Mouse (Mus musculus): ENCODE results near the gene Abcc8. TPM values are rescaled to one million over a fixed set of nuclear protein-coding genes. Genes with fewer than 3 reads are reported as not detected.
"Not testable (repeated sequence)": the region's sequence is repeated elsewhere in the genome, so short reads cannot be mapped to it uniquely, and the experiment has no call there.

The Abcc8 gene
- polyA plus RNA-seq, 1 experiment = 1.3 TPM

DNA sequence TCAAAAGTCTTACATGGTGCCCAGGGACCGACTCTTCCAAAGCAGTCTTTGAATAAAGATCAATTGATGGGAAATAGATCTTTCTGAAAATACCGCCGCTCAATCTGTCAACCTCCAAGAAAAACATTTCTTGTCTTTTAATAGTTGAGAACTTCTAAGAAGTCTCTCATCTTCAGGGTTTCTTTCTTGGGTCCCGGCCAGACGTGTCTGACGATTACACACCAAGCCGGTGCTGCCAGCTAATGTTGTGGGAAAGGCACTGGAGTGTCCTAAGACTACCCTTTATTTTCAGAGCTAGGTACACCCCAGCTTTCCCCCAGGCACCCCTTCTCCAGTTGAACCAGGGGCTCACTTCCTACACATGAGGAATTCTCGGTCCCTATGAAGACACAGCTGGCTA is 28.3 kb upstream of the Abcc8 start:
- H3K4me1 ChIP-seq (ENCODE audit: control insufficient read depth, insufficient read depth, low read length) = no peaks in the 10 kb centered on the region
- H3K27ac ChIP-seq (ENCODE audit: control insufficient read depth, insufficient read depth, low read depth, low read length) = no peak overlapping the region

DNA sequence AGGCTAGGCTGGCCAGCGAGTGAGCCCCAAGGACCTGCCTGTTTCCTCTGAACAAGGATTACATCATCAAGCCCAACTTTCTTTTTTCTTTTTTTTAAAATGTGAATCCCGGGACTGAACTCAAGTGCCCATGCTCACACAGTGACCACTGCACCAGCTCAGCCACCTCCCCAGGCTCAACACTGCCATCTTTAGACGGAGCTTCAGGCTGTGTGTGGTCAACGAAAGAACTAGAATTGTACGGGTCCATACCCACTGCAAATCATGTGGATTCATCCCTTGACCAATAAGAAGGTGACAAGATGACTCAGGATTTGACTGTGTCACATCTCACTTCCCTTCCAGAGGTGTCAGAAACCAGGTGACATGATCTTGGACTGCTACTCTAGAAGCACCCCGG is 24.9 kb upstream of the Abcc8 start:
- H3K4me3 ChIP-seq (ENCODE audit: control insufficient read depth, low read depth, low read length) = no peak overlapping the region
- no peak for TF ChIP-seq CTCF (IDR thresholded peaks at IDR 0.05; ENCODE audit: control insufficient read depth, insufficient read depth, insufficient replicate concordance, low read depth, low read length)
- TF ChIP-seq POLR2A (IDR thresholded peaks at IDR 0.05; ENCODE audit: control insufficient read depth, low read depth, low read length) = no peak
- H3K27ac ChIP-seq (ENCODE audit: control insufficient read depth, insufficient read depth, low read depth, low read length) = no peak overlapping the region
- no peaks in the 10 kb centered on the region for H3K27me3 ChIP-seq (ENCODE audit: control insufficient read depth, insufficient read depth, low read length)
- H3K4me1 ChIP-seq (ENCODE audit: control insufficient read depth, insufficient read depth, low read length) = peaks cover 9% of the 10 kb centered on the region
- no peaks in the 10 kb centered on the region for H3K36me3 ChIP-seq (ENCODE audit: control insufficient read depth, insufficient read depth, low read length)

More for the DNA sequence above, 28.3 kb upstream of the Abcc8 start:
- no peak for TF ChIP-seq POLR2A (IDR thresholded peaks at IDR 0.05; ENCODE audit: control insufficient read depth, low read depth, low read length)
- TF ChIP-seq CTCF (IDR thresholded peaks at IDR 0.05; ENCODE audit: control insufficient read depth, insufficient read depth, insufficient replicate concordance, low read depth, low read length) = no peak
- Histone ChIP-seq H3K4me3 (ENCODE audit: control insufficient read depth, low read depth, low read length) (no peak overlapping the region), H3K27me3 (ENCODE audit: control insufficient read depth, insufficient read depth, low read length) (no peaks in the 10 kb centered on the region), H3K36me3 (ENCODE audit: control insufficient read depth, insufficient read depth, low read length) (no peaks in the 10 kb centered on the region)

DNA sequence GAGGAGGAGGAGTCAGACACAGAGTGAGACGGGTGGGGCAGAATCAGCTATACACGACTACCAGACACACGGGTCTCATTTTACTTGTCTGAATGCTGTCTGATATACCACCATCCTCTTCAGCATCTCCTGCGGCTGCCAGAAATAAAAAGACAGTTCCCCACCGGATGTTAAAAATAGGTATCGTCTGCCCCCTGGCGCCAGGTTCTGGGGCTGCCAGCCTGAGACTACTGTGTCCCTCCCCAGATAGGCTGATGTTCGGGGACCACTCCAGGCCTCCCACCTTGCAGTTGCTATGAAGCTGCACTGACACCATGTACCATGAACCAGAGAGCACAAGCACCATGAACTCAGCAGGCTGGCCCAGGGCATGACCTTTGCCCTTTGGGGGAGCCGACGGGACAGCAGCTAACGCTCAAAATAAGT is 24.2 kb upstream of the Abcc8 start:
- H3K27me3 ChIP-seq (ENCODE audit: control insufficient read depth, insufficient read depth, low read length) = no peaks in the 10 kb centered on the region
- no peak for TF ChIP-seq CTCF (IDR thresholded peaks at IDR 0.05; ENCODE audit: control insufficient read depth, insufficient read depth, insufficient replicate concordance, low read depth, low read length)
- no peak for TF ChIP-seq POLR2A (IDR thresholded peaks at IDR 0.05; ENCODE audit: control insufficient read depth, low read depth, low read length)
- peaks cover 9% of the 10 kb centered on the region for H3K4me1 ChIP-seq (ENCODE audit: control insufficient read depth, insufficient read depth, low read length)
- H3K27ac ChIP-seq (ENCODE audit: control insufficient read depth, insufficient read depth, low read depth, low read length) = no peak overlapping the region
- H3K36me3 ChIP-seq (ENCODE audit: control insufficient read depth, insufficient read depth, low read length) = no peaks in the 10 kb centered on the region
- no peak overlapping the region for H3K4me3 ChIP-seq (ENCODE audit: control insufficient read depth, low read depth, low read length)

GRCm38 (mm10) chr7:46201649-46202048 is 21.8 kb upstream of the Abcc8 start:
- H3K27ac ChIP-seq (ENCODE audit: control insufficient read depth, insufficient read depth, low read depth, low read length) = no peak overlapping the region
- no peaks in the 10 kb centered on the region for H3K36me3 ChIP-seq (ENCODE audit: control insufficient read depth, insufficient read depth, low read length)
- TF ChIP-seq POLR2A (IDR thresholded peaks at IDR 0.05; ENCODE audit: control insufficient read depth, low read depth, low read length) (no peak), CTCF (IDR thresholded peaks at IDR 0.05; ENCODE audit: control insufficient read depth, insufficient read depth, insufficient replicate concordance, low read depth, low read length) (no peak)
- H3K4me1 ChIP-seq (ENCODE audit: control insufficient read depth, insufficient read depth, low read length) = peaks cover 9% of the 10 kb centered on the region
- H3K27me3 ChIP-seq (ENCODE audit: control insufficient read depth, insufficient read depth, low read length) = no peaks in the 10 kb centered on the region
- H3K4me3 ChIP-seq (ENCODE audit: control insufficient read depth, low read depth, low read length) = no peak overlapping the region

DNA sequence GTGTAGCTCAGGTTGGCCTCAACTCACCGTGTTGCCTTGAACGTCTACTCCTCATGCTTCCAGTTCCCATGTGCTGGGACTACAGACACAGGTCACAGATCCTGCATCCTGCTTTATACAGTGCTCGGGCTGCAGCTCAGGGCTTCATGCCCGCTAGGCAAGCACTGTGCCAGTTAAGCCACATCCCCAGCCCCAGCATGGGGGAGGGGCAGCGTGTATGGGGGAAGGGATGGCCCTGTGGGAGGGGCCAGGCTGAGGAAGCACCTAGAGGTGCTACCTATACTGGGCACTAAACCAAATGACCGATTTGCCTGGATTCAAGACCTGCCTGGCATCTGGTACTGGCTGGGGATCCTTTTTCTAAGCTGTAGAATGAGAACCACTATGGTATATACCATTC is 20.2 kb upstream of the Abcc8 start:
- Histone ChIP-seq H3K4me1 (ENCODE audit: control insufficient read depth, insufficient read depth, low read length) (peaks cover 9% of the 10 kb centered on the region), H3K27ac (ENCODE audit: control insufficient read depth, insufficient read depth, low read depth, low read length) (no peak overlapping the region), H3K36me3 (ENCODE audit: control insufficient read depth, insufficient read depth, low read length) (no peaks in the 10 kb centered on the region), H3K27me3 (ENCODE audit: control insufficient read depth, insufficient read depth, low read length) (no peaks in the 10 kb centered on the region), H3K4me3 (ENCODE audit: control insufficient read depth, low read depth, low read length) (no peak overlapping the region; the same call in 1 of the 2 replicates)
- no peak for TF ChIP-seq POLR2A (IDR thresholded peaks at IDR 0.05; ENCODE audit: control insufficient read depth, low read depth, low read length)
- TF ChIP-seq CTCF (IDR thresholded peaks at IDR 0.05; ENCODE audit: control insufficient read depth, insufficient read depth, insufficient replicate concordance, low read depth, low read length) = no peak

- no peak for TF ChIP-seq POLR2A (IDR thresholded peaks at IDR 0.05; ENCODE audit: control insufficient read depth, low read depth, low read length)
- TF ChIP-seq CTCF (IDR thresholded peaks at IDR 0.05; ENCODE audit: control insufficient read depth, insufficient read depth, insufficient replicate concordance, low read depth, low read length) = no peak
- peaks cover 4% of the 10 kb centered on the region for H3K4me1 ChIP-seq (ENCODE audit: control insufficient read depth, insufficient read depth, low read length)
- H3K4me3 ChIP-seq (ENCODE audit: control insufficient read depth, low read depth, low read length) = no peak overlapping the region
- H3K27ac ChIP-seq (ENCODE audit: control insufficient read depth, insufficient read depth, low read depth, low read length) = no peak overlapping the region
- H3K27me3 ChIP-seq (ENCODE audit: control insufficient read depth, insufficient read depth, low read length) = no peaks in the 10 kb centered on the region
- H3K36me3 ChIP-seq (ENCODE audit: control insufficient read depth, insufficient read depth, low read length) = no peaks in the 10 kb centered on the region
Measured at GRCm38 (mm10) chr7:46195356-46195755, 15.5 kb upstream of the Abcc8 start.

- Histone ChIP-seq H3K4me3 (ENCODE audit: control insufficient read depth, low read depth, low read length) (no peak overlapping the region), H3K36me3 (ENCODE audit: control insufficient read depth, insufficient read depth, low read length) (no peaks in the 10 kb centered on the region), H3K27ac (ENCODE audit: control insufficient read depth, insufficient read depth, low read depth, low read length) (no peak overlapping the region), H3K4me1 (ENCODE audit: control insufficient read depth, insufficient read depth, low read length) (peaks cover 6% of the 10 kb centered on the region; the same call in 1 of the 2 replicates), H3K27me3 (ENCODE audit: control insufficient read depth, insufficient read depth, low read length) (no peaks in the 10 kb centered on the region)
- no peak for TF ChIP-seq POLR2A (IDR thresholded peaks at IDR 0.05; ENCODE audit: control insufficient read depth, low read depth, low read length)
- TF ChIP-seq CTCF (IDR thresholded peaks at IDR 0.05; ENCODE audit: control insufficient read depth, insufficient read depth, insufficient replicate concordance, low read depth, low read length) = no peak
Measured at GRCm38 (mm10) chr7:46184232-46184631, 4.4 kb upstream of the Abcc8 start.

DNA sequence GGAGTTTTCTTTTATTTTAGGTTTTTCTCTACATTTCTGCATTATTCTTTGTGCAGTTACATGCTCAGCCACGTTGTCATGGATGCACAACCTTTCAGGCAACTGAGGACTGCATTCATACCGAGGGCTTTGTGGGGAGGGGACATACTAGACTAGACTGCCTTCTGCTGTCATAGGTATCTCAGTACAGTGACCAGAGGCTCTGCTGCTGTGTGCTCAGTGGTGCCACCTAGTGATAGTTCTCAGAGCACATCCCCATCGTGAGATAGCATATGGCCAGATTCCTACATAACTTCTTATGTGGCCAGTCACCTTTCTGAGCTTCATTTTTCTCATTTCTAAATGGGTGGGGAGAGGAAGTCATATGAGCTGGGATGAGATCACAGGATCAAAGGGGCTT is 1.8 kb upstream of the Abcc8 start:
- H3K4me3 ChIP-seq (ENCODE audit: control insufficient read depth, low read depth, low read length) = no peak overlapping the region
- H3K4me1 ChIP-seq (ENCODE audit: control insufficient read depth, insufficient read depth, low read length) = peaks cover 7% of the 10 kb centered on the region; the same call in 1 of the 2 replicates
- TF ChIP-seq CTCF (IDR thresholded peaks at IDR 0.05; ENCODE audit: control insufficient read depth, insufficient read depth, insufficient replicate concordance, low read depth, low read length) = peak; percentile 77; the same call in 1 of the 2 replicates
- no peak for TF ChIP-seq POLR2A (IDR thresholded peaks at IDR 0.05; ENCODE audit: control insufficient read depth, low read depth, low read length)
- H3K27ac ChIP-seq (ENCODE audit: control insufficient read depth, insufficient read depth, low read depth, low read length) = no peak overlapping the region
- no peaks in the 10 kb centered on the region for H3K27me3 ChIP-seq (ENCODE audit: control insufficient read depth, insufficient read depth, low read length)
- no peaks in the 10 kb centered on the region for H3K36me3 ChIP-seq (ENCODE audit: control insufficient read depth, insufficient read depth, low read length)

GRCm38 (mm10) chr7:46168980-46169379 is 10.9 kb downstream of the Abcc8 start:
- H3K27me3 ChIP-seq (ENCODE audit: control insufficient read depth, insufficient read depth, low read length); H3K4me3 ChIP-seq (ENCODE audit: control insufficient read depth, low read depth, low read length); H3K36me3 ChIP-seq (ENCODE audit: control insufficient read depth, insufficient read depth, low read length); H3K4me1 ChIP-seq (ENCODE audit: control insufficient read depth, insufficient read depth, low read length); H3K27ac ChIP-seq (ENCODE audit: control insufficient read depth, insufficient read depth, low read depth, low read length): not testable (repeated sequence)

Data from testis, adult 2 months (tissue).